Mouse (Mus musculus) retina, postnatal 7 days (tissue): ENCODE results near the gene Cys1.

Source experiments
- DNase-seq: peaks from one replicate; pipeline ENCODE4 v3.0.0-alpha.2; 2012; ENCODE audit warnings: low read depth, low spot score

Cys1 gene

GRCm38 (mm10) chr12:24697484-24698204, 16.0 kb upstream of the Cys1 start:
- DNase-seq, result no peak

GRCm38 (mm10) chr12:24696500-24697483, 15.2 kb upstream of the Cys1 start:
- DNase-seq, result peak; percentile 84

GRCm38 (mm10) chr12:24690351-24690750, 8.7 kb upstream of the Cys1 start:
- no peak for DNase-seq

- no peak for DNase-seq
Observed at GRCm38 (mm10) chr12:24686696-24687346, 5.2 kb upstream of the Cys1 start.

GRCm38 (mm10) chr12:24686038-24686695, 4.6 kb upstream of the Cys1 start:
- no peak for DNase-seq

GRCm38 (mm10) chr12:24683461-24683860, 1.8 kb upstream of the Cys1 start:
- no peak for DNase-seq

GRCm38 (mm10) chr12:24682563-24682962, 950 bp upstream of the Cys1 start:
- DNase-seq, result no peak

- DNase-seq, result peak; percentile 21
Observed at GRCm38 (mm10) chr12:24680492-24681285, 924 bp downstream of the Cys1 start.

- no peak for DNase-seq
Observed at GRCm38 (mm10) chr12:24680096-24680491, 1.5 kb downstream of the Cys1 start.

- no peak for DNase-seq
Observed at GRCm38 (mm10) chr12:24662131-24662530, 19.5 kb downstream of the Cys1 start.

GRCm38 (mm10) chr12:24661100-24661499, 20.5 kb downstream of the Cys1 start:
- DNase-seq, result no peak

- no peak for DNase-seq
Observed at GRCm38 (mm10) chr12:24659923-24660322, 21.7 kb downstream of the Cys1 start.

GRCm38 (mm10) chr12:24658998-24659397, 22.6 kb downstream of the Cys1 start:
- DNase-seq, result no peak

GRCm38 (mm10) chr12:24656436-24656835, 25.2 kb downstream of the Cys1 start:
- no peak for DNase-seq

GRCm38 (mm10) chr12:24654065-24654862, 27.3 kb downstream of the Cys1 start:
- no peak for DNase-seq

- peak; percentile 78 for DNase-seq
Observed at GRCm38 (mm10) chr12:24651642-24652342, 29.8 kb downstream of the Cys1 start.

GRCm38 (mm10) chr12:24651063-24651557, 30.5 kb downstream of the Cys1 start, which contains the start of gene Klf11:
Gene Klf11, plus strand, starts transcription at chr12:24651274.
- peak; percentile 92 for DNase-seq

- DNase-seq, result no peak
Observed at GRCm38 (mm10) chr12:24650415-24651062, 31.1 kb downstream of the Cys1 start.
